Mouse (Mus musculus) heart, embryonic 12.5 days (tissue): ENCODE measurements at regions not wholly inside any gene's neighbourhood (a gene's known extent, or its start where the extent isn't known, plus 50 kb on each side); places are given as distances from the start of the nearest gene placed in this dataset.
"Not testable (repeated sequence)": the region's sequence is repeated elsewhere in the genome, so short reads cannot be mapped to it uniquely, and the experiment has no call there.

Experiments
- ATAC-seq: fragments of 200-750 bp; cut with Nextera tagmentation; 2 replicates; pipeline ENCODE4 v1.8.0; 2017; ENCODE audit warnings: moderate TSS enrichment, moderate library complexity; ENCODE audit not compliant: insufficient number of reproducible peaks, low FRiP score
- H3K27ac ChIP-seq: fragments of 300-500 bp; sonication (generic); 2 replicates; pipeline ENCODE4 v1.5.1; 2016; ENCODE audit warnings: mild to moderate bottlenecking, moderate library complexity; ENCODE audit not compliant: poor library complexity, severe bottlenecking
- H3K27me3 ChIP-seq: fragments of 300-500 bp; sonication (generic); replicated peaks from 2 replicates; pipeline ENCODE4 v1.6.1; 2016; ENCODE audit warnings: mild to moderate bottlenecking, moderate library complexity
- H3K36me3 ChIP-seq: fragments of 300-500 bp; sonication (generic); 2 replicates; pipeline ENCODE4 v1.6.1; 2016; ENCODE audit warnings: mild to moderate bottlenecking, moderate library complexity
- H3K4me1 ChIP-seq: fragments of 300-500 bp; sonication (generic); replicated peaks from 2 replicates; pipeline ENCODE4 v1.6.1; 2016; ENCODE audit warnings: mild to moderate bottlenecking
- H3K4me2 ChIP-seq: fragments of 300-500 bp; sonication (generic); 2 replicates; pipeline ENCODE4 v1.6.1; 2016; ENCODE audit warnings: mild to moderate bottlenecking, moderate library complexity
- H3K4me3 ChIP-seq: fragments of 300-500 bp; sonication (generic); 2 replicates; pipeline ENCODE4 v1.5.1; 2016; ENCODE audit warnings: mild to moderate bottlenecking
- H3K9ac ChIP-seq: fragments of 300-500 bp; sonication (generic); 2 replicates; pipeline ENCODE4 v1.6.1; 2016; ENCODE audit warnings: mild to moderate bottlenecking, moderate library complexity
- H3K9me3 ChIP-seq: fragments of 300-500 bp; sonication (generic); replicated peaks from 2 replicates; pipeline ENCODE4 v1.6.1; 2016; ENCODE audit warnings: mild to moderate bottlenecking, moderate library complexity
- WGBS: fragments of 180-500 bp; shearing (Covaris S2); methylation state at CpG from one replicate; pipeline ENCODE4 v1.1.7; 2016; 5-methylcytosine and 5-hydroxymethylcytosine counted together

DNA sequence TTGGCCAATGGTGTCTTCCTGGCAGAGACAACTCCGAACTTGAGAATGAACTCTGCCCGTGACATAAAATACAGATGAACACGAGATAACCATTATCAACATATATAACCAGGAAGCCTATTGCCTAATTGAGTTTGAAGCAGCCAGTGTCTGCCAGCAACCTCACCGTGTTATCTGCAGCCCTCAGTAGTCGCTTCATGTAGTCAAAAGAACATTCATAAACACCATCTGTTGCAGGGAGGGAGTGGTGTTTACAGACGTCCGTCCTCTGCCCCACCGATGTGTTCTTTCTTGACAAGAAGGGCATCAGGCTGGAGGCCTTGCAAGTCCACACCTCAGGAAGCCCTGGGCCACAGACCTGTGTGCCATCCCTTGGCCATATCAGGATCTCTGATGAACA, 173.3 kb downstream of the Katnal1 start:
- ATAC-seq, result no peak
- Histone ChIP-seq H3K4me1 (peaks cover 7% of the 10 kb centered on the region; the same call in 1 of the 2 replicates), H3K27me3 (0 out of 2 replicates have a peak, but pooled peaks cover 2% of the 10 kb centered on the region), H3K4me2 (no peak overlapping the region), H3K9ac (no peak overlapping the region), H3K9me3 (0 out of 2 replicates have a peak, but pooled peaks cover 13% of the 10 kb centered on the region), H3K36me3 (no peaks in the 10 kb centered on the region), H3K27ac (no peak overlapping the region), H3K4me3 (no peak overlapping the region)
- 76% methylated on average over 8 of the region's 8 CpGs for WGBS

DNA sequence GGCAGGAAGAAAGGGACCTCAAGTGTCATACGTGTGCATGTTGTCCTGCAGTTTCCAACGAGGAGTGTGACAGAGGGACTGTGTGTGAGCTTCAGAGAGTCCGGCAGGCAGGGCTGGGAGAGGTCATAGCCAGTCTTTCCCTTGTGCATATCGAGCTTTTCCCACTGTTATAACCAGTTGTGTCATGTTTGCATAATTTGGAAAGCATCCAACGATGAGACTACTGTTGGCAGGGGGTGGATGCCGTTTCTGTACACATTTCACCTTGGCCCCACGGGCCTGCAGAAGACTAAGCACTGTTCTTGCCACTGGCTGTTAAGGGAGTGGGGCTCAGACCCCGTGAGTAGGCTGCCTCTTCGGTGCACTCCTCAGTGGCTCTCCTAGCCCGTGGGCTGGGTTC, 174.2 kb downstream of the Katnal1 start:
- WGBS, result 68% methylated on average over 10 of the region's 10 CpGs
- Histone ChIP-seq H3K9me3 (0 out of 2 replicates have a peak, but pooled peaks cover 13% of the 10 kb centered on the region), H3K27me3 (no peaks in the 10 kb centered on the region), H3K4me2 (no peak overlapping the region), H3K4me1 (peaks cover 7% of the 10 kb centered on the region; the same call in 1 of the 2 replicates), H3K36me3 (no peaks in the 10 kb centered on the region), H3K9ac (no peak overlapping the region), H3K4me3 (no peak overlapping the region), H3K27ac (no peak overlapping the region)
- no peak for ATAC-seq

DNA sequence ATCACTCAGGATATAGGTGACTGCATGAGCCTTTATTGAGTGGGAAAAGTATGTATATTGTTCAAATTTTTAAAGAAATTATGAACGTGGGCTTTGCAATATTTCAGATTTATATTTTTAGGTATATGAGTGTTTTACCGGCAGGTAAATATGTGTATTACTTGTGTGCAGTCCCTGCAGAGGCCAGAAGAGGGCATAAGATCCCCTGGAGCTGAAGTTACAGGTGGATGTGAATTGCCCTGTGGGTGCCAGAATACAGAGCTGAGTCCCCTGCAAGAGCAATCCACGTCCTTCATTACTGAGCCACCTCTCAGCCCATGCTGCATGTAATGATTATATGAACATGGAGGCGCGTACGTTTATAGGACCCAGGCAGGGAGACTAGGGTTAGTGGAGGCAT, 174.8 kb downstream of the Katnal1 start:
- Histone ChIP-seq H3K4me3 (no peak overlapping the region), H3K4me2 (no peak overlapping the region), H3K9me3 (0 out of 2 replicates have a peak, but pooled peaks cover 13% of the 10 kb centered on the region), H3K27me3 (no peaks in the 10 kb centered on the region), H3K36me3 (no peaks in the 10 kb centered on the region), H3K4me1 (peaks cover 7% of the 10 kb centered on the region; the same call in 1 of the 2 replicates), H3K27ac (no peak overlapping the region), H3K9ac (no peak overlapping the region)
- 90% methylated on average over 6 of the region's 6 CpGs for WGBS
- ATAC-seq, result no peak

GRCm38 (mm10) chr5:148753457-148753856, 175.7 kb downstream of the Katnal1 start:
- Histone ChIP-seq H3K36me3 (no peaks in the 10 kb centered on the region), H3K4me3 (no peak overlapping the region), H3K27me3 (no peaks in the 10 kb centered on the region), H3K4me2 (no peak overlapping the region), H3K9ac (no peak overlapping the region), H3K9me3 (0 out of 2 replicates have a peak, but pooled peaks cover 13% of the 10 kb centered on the region), H3K4me1 (peaks cover 7% of the 10 kb centered on the region; the same call in 1 of the 2 replicates), H3K27ac (no peak overlapping the region)
- 76% methylated on average over 4 of the region's 4 CpGs for WGBS
- ATAC-seq, result no peak

DNA sequence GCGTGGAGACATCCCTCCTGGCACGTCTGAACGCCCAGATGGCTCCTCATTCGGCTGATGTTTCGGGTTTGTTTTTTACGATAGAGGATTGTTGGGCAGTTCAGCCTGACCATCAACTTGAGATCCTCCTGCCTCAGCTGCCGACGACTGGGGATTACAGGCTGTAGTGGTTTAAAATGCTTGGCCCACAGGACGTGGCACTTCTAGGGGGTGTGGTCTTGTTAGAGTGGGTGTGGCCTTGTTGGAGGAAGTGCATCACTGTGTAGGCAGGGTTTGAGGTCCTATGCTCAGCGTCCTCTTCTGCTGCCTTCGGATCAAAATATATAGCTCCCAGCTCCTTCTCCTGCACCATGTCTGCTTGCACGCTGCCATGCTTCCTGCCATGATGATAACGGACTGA, 177.1 kb downstream of the Katnal1 start:
- Histone ChIP-seq H3K27ac (no peak overlapping the region), H3K4me3 (no peak overlapping the region), H3K36me3 (no peaks in the 10 kb centered on the region), H3K9me3 (0 out of 2 replicates have a peak, but pooled peaks cover 13% of the 10 kb centered on the region), H3K4me2 (no peak overlapping the region), H3K4me1 (no peaks in the 10 kb centered on the region), H3K9ac (no peak overlapping the region), H3K27me3 (no peaks in the 10 kb centered on the region)
- WGBS, result 92% methylated on average over 13 of the region's 13 CpGs
- no peak for ATAC-seq

GRCm38 (mm10) chr5:148750002-148750734, 179.0 kb downstream of the Katnal1 start:
- no peak overlapping the region for H3K4me3 ChIP-seq
- no peak overlapping the region for H3K4me2 ChIP-seq
- H3K27me3 ChIP-seq, result no peaks in the 10 kb centered on the region
- 85% methylated on average over 16 of the region's 16 CpGs for WGBS
- no peaks in the 10 kb centered on the region for H3K36me3 ChIP-seq
- H3K9me3 ChIP-seq, result 0 out of 2 replicates have a peak, but pooled peaks cover 6% of the 10 kb centered on the region
- ATAC-seq, result no peak
- H3K4me1 ChIP-seq, result no peaks in the 10 kb centered on the region
- H3K9ac ChIP-seq, result no peak overlapping the region
- H3K27ac ChIP-seq, result no peak overlapping the region

- no peak overlapping the region for H3K27ac ChIP-seq
- H3K4me1 ChIP-seq, result no peaks in the 10 kb centered on the region
- H3K36me3 ChIP-seq, result no peaks in the 10 kb centered on the region
- no peak overlapping the region for H3K9ac ChIP-seq
- no peak for ATAC-seq
- no peaks in the 10 kb centered on the region for H3K27me3 ChIP-seq
- no peak overlapping the region for H3K4me2 ChIP-seq
- 82% methylated on average over 21 of the region's 21 CpGs for WGBS
- no peak overlapping the region for H3K4me3 ChIP-seq
- H3K9me3 ChIP-seq, result peaks cover 11% of the 10 kb centered on the region
Measured at GRCm38 (mm10) chr5:148747972-148748764, 181.0 kb downstream of the Katnal1 start.

DNA sequence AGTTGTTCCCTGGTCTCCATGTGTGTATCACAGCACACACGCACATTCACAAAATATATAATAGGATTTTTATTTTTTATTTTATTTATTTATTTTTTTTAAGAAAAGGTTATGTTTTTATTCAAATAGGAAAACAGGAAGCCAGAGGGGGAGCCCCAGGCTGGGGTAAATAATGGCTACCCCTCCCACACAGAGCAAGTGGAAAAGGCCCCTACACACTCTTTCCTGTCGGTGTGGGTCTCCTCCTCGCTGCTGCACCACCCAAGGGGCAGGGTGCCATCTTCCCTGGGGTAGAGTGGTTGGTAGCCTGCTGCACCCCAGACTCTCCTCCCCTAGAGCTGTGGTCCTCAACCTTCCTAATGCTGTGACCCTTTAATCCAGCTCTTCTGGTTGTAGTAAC, 181.6 kb downstream of the Katnal1 start:
- H3K36me3 ChIP-seq, result no peaks in the 10 kb centered on the region
- no peak for ATAC-seq
- no peak overlapping the region for H3K4me3 ChIP-seq
- H3K27me3 ChIP-seq, result no peaks in the 10 kb centered on the region
- peaks cover 11% of the 10 kb centered on the region for H3K9me3 ChIP-seq
- WGBS, result 86% methylated on average over 3 of the region's 3 CpGs
- no peak overlapping the region for H3K4me2 ChIP-seq
- no peak overlapping the region for H3K27ac ChIP-seq
- H3K9ac ChIP-seq, result no peak overlapping the region
- H3K4me1 ChIP-seq, result no peaks in the 10 kb centered on the region

- not testable (repeated sequence) for H3K36me3 ChIP-seq, H3K9me3 ChIP-seq, H3K27me3 ChIP-seq, H3K9ac ChIP-seq, H3K4me2 ChIP-seq, H3K27ac ChIP-seq, ATAC-seq, H3K4me3 ChIP-seq, H3K4me1 ChIP-seq
- 61% methylated on average over 6 of the region's 6 CpGs for WGBS
Measured at GRCm38 (mm10) chr5:148746726-148747125, 182.4 kb downstream of the Katnal1 start.

- Histone ChIP-seq H3K27ac (no peak overlapping the region), H3K9ac (no peak overlapping the region), H3K36me3 (no peaks in the 10 kb centered on the region), H3K9me3 (peaks cover 7% of the 10 kb centered on the region), H3K4me1 (peaks cover 14% of the 10 kb centered on the region), H3K4me3 (no peak overlapping the region), H3K4me2 (no peak overlapping the region), H3K27me3 (no peaks in the 10 kb centered on the region)
- no peak for ATAC-seq
- 83% methylated on average over 7 of the region's 7 CpGs for WGBS
Measured at GRCm38 (mm10) chr5:148744676-148745391, 184.3 kb downstream of the Katnal1 start.
